Mouse (Mus musculus): Measurements from ENCODE around the gene Crygs. TPM values are rescaled to one million over a fixed set of nuclear protein-coding genes. Genes with fewer than 3 reads are reported as not detected.

Gene Crygs
- total and polyA plus RNA-seq, 3 experiments, result not detected

DNA sequence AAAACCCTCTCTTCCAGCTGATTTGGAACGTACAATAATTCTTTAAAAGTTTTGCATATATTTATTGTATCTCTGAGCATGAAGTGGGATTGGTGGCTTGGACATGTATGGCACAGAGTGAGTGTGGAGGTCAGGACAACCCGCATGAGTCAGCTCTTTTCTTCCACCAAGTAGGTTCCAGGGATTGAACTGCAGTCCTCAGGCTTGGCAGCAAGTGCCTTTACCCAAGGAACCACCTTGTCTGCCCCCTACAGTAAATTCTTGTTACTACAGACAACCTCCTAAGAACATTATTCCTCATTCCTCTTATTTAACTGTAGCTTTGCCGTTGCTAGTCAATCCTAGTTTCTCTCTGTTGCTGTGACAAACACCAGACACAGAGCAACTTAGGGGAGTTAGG lies 44.0 kb downstream of the Crygs start:
- no peaks in the 10 kb centered on the region for H3K79me2 ChIP-seq (ENCODE audit: control insufficient read depth, insufficient read depth, low read length, poor library complexity)
- no peaks in the 10 kb centered on the region for H3K27me3 ChIP-seq (ENCODE audit: control insufficient read depth in 1 of 2, insufficient read depth in 2 of 2, low read length in 2 of 2)
- H3K4me1 ChIP-seq (ENCODE audit: control insufficient read depth in 1 of 2, insufficient read depth in 2 of 2, low read length in 2 of 2), result no peaks in the 10 kb centered on the region
- H3K27ac ChIP-seq (ENCODE audit: control insufficient read depth, low read depth, low read length), result no peak overlapping the region
- H3K9me3 ChIP-seq (replicated peaks; ENCODE audit: insufficient read depth, low read length), result no peaks in the 10 kb centered on the region
- H3K4me3 ChIP-seq (ENCODE audit: control insufficient read depth in 1 of 2, insufficient read depth in 1 of 2, low read depth in 2 of 2, low read length in 2 of 2), result no peak overlapping the region
- H3K9ac ChIP-seq (ENCODE audit: control insufficient read depth, low read depth, low read length, poor library complexity, severe bottlenecking), result no peak overlapping the region
- DNase-seq (ENCODE audit: low read depth, low spot score), result peak; percentile 6
- H3K36me3 ChIP-seq (ENCODE audit: control insufficient read depth in 1 of 2, insufficient read depth in 2 of 2, low read length in 2 of 2), result no peaks in the 10 kb centered on the region
- TF ChIP-seq GATA1 (IDR thresholded peaks at IDR 0.05; ENCODE audit: low read depth, low read length), result no peak
- TF ChIP-seq POLR2AphosphoS5 (IDR thresholded peaks at IDR 0.05; ENCODE audit: borderline replicate concordance, low read depth, low read length), result no peak
- peak in 1 of 3 experiments; percentile 10; a peak in 1 of 6 replicates for TF ChIP-seq CTCF (IDR thresholded peaks at IDR 0.05 in 2 of 3, conservative IDR thresholded peaks at IDR 0.05 in 1 of 3; ENCODE audit: control insufficient read depth in 1 of 3, insufficient read depth in 1 of 3, low read depth in 2 of 3, low read length in 3 of 3, poor library complexity in 1 of 3, severe bottlenecking in 1 of 3)

DNA sequence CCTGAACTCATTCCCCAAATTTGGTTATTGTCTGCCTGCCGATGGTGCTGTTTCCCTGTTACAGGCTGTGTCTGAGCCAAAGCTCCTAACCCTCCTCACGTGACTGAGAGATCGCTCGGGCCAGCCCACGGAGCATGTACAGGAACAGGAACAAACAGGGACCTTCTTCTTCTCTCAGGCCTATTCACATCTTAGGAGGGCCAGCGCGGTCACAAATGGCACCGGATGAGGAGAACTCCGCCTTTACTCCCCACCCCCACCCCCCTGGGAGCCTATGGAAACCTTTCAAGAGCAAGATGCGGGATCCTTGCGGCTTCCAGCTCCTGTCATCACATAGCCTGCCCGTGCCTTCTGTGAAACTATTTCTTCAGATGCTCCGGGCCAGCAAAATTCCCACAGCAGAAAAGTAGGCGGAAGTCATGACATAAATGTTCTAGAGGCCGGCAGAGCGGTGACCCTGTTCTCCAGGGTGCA lies 44.6 kb downstream of the Crygs start:
- no peaks in the 10 kb centered on the region for H3K27me3 ChIP-seq (ENCODE audit: control insufficient read depth in 1 of 2, insufficient read depth in 2 of 2, low read length in 2 of 2)
- no peak overlapping the region for H3K4me3 ChIP-seq (ENCODE audit: control insufficient read depth in 1 of 2, insufficient read depth in 1 of 2, low read depth in 2 of 2, low read length in 2 of 2)
- no peaks in the 10 kb centered on the region for H3K9me3 ChIP-seq (replicated peaks; ENCODE audit: insufficient read depth, low read length)
- no peaks in the 10 kb centered on the region for H3K36me3 ChIP-seq (ENCODE audit: control insufficient read depth in 1 of 2, insufficient read depth in 2 of 2, low read length in 2 of 2)
- no peak overlapping the region for H3K27ac ChIP-seq (ENCODE audit: control insufficient read depth, low read depth, low read length)
- H3K4me1 ChIP-seq (ENCODE audit: control insufficient read depth in 1 of 2, insufficient read depth in 2 of 2, low read length in 2 of 2), result no peaks in the 10 kb centered on the region
- H3K79me2 ChIP-seq (ENCODE audit: control insufficient read depth, insufficient read depth, low read length, poor library complexity), result no peaks in the 10 kb centered on the region
- no peak for TF ChIP-seq ZNF384 (IDR thresholded peaks at IDR 0.05; ENCODE audit: low read depth, low read length)
- TF ChIP-seq CTCF (IDR thresholded peaks at IDR 0.05 in 2 of 3, conservative IDR thresholded peaks at IDR 0.05 in 1 of 3; ENCODE audit: control insufficient read depth in 1 of 3, insufficient read depth in 1 of 3, low read depth in 2 of 3, low read length in 3 of 3, poor library complexity in 1 of 3, severe bottlenecking in 1 of 3), result no peak
- TF ChIP-seq POLR2AphosphoS2 (IDR thresholded peaks at IDR 0.05; ENCODE audit: low read length), result no peak
- no peak for TF ChIP-seq SIN3A (IDR thresholded peaks at IDR 0.05; ENCODE audit: low read length)
- TF ChIP-seq SMC3 (IDR thresholded peaks at IDR 0.05; ENCODE audit: low read depth, low read length), result no peak
- no peak for TF ChIP-seq NRF1 (IDR thresholded peaks at IDR 0.05; ENCODE audit: insufficient read depth, low read depth, low read length, poor library complexity, severe bottlenecking)
- TF ChIP-seq JUND (IDR thresholded peaks at IDR 0.05; ENCODE audit: low read depth, low read length), result no peak
- no peak for TF ChIP-seq POLR2A (IDR thresholded peaks at IDR 0.05; ENCODE audit: control insufficient read depth in 1 of 2, insufficient read depth in 1 of 2, low read depth in 1 of 2, low read length in 2 of 2, poor library complexity in 1 of 2)
- DNase-seq (ENCODE audit: low read depth, low spot score), result no peak
- no peak overlapping the region for H3K9ac ChIP-seq (ENCODE audit: control insufficient read depth, low read depth, low read length, poor library complexity, severe bottlenecking)

DNA sequence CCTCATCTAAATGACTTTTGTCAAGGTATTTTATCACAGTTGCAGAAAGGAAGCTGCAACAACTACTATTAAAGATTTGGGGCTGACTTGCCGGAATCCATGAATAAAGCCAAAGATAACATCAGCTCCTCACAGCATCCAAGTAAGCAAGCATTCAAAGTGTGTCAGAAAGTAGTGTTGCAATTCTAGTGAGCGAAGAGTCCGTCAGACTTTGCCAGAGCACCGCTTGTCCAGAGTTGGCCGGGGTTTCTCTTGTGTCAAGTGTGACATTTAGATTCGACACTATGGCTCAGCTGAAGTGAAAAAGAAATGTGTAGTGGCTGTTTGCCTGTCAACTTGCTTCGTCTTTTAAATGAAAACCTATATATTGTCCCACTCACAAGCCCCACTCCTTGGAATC lies 45.8 kb downstream of the Crygs start:
- TF ChIP-seq USF2 (IDR thresholded peaks at IDR 0.05; ENCODE audit: borderline replicate concordance in 1 of 2, insufficient read depth in 1 of 2, low read depth in 1 of 2, low read length in 2 of 2) (no peak), RCOR1 (IDR thresholded peaks at IDR 0.05; ENCODE audit: low read depth, low read length) (no peak), ZNF384 (IDR thresholded peaks at IDR 0.05; ENCODE audit: low read depth, low read length) (no peak), RAD21 (IDR thresholded peaks at IDR 0.05; ENCODE audit: low read depth, low read length) (no peak), MYC (IDR thresholded peaks at IDR 0.05; ENCODE audit: low read depth, low read length) (no peak), POLR2A (IDR thresholded peaks at IDR 0.05; ENCODE audit: control insufficient read depth in 1 of 2, insufficient read depth in 1 of 2, low read depth in 1 of 2, low read length in 2 of 2, poor library complexity in 1 of 2) (no peak), ZKSCAN1 (IDR thresholded peaks at IDR 0.05; ENCODE audit: low read depth, low read length) (no peak), ZC3H11A (IDR thresholded peaks at IDR 0.05; ENCODE audit: low read depth, low read length) (no peak), SIN3A (IDR thresholded peaks at IDR 0.05; ENCODE audit: low read length) (no peak), JUND (IDR thresholded peaks at IDR 0.05; ENCODE audit: low read depth, low read length) (no peak), ELF1 (IDR thresholded peaks at IDR 0.05; ENCODE audit: low read depth, low read length) (no peak)
- H3K27ac ChIP-seq (ENCODE audit: control insufficient read depth, low read depth, low read length), result no peak overlapping the region
- H3K27me3 ChIP-seq (ENCODE audit: control insufficient read depth in 1 of 2, insufficient read depth in 2 of 2, low read length in 2 of 2), result no peaks in the 10 kb centered on the region
- no peaks in the 10 kb centered on the region for H3K4me1 ChIP-seq (ENCODE audit: control insufficient read depth in 1 of 2, insufficient read depth in 2 of 2, low read length in 2 of 2)
- DNase-seq (ENCODE audit: low read depth, low spot score), result no peak
- H3K9me3 ChIP-seq (replicated peaks; ENCODE audit: insufficient read depth, low read length), result no peaks in the 10 kb centered on the region
- no peak overlapping the region for H3K4me3 ChIP-seq (ENCODE audit: control insufficient read depth in 1 of 2, insufficient read depth in 1 of 2, low read depth in 2 of 2, low read length in 2 of 2)
- H3K79me2 ChIP-seq (ENCODE audit: control insufficient read depth, insufficient read depth, low read length, poor library complexity), result no peaks in the 10 kb centered on the region
- H3K36me3 ChIP-seq (ENCODE audit: control insufficient read depth in 1 of 2, insufficient read depth in 2 of 2, low read length in 2 of 2), result no peaks in the 10 kb centered on the region
- H3K9ac ChIP-seq (ENCODE audit: control insufficient read depth, low read depth, low read length, poor library complexity, severe bottlenecking), result no peak overlapping the region
